Mouse (Mus musculus) forebrain, postnatal 0 days (tissue): ENCODE data around the gene Sema4c. TPM values are rescaled to one million over a fixed set of nuclear protein-coding genes. Genes with fewer than 3 reads are reported as not detected.

ENCODE experiments used
- ATAC-seq: fragments of 200-750 bp; cut with Nextera tagmentation; 2 replicates; pipeline ENCODE4 v1.8.0; 2017; ENCODE audit warnings: mild to moderate bottlenecking, moderate library complexity
- DNase-seq: peaks from one replicate; pipeline ENCODE4 v3.0.0-alpha.2; 2015
- H3K27ac ChIP-seq: fragments of 300-500 bp; sonication (generic); 2 replicates; pipeline ENCODE4 v1.5.1; 2014; ENCODE audit warnings: low read depth, mild to moderate bottlenecking, antibody characterized with exemption, low read length, moderate library complexity, mixed read lengths
- H3K27me3 ChIP-seq: fragments of 300-500 bp; sonication (generic); 2 replicates; pipeline ENCODE4 v1.6.1; 2014; ENCODE audit warnings: mild to moderate bottlenecking, low read length, mixed read lengths; ENCODE audit not compliant: insufficient read depth
- H3K36me3 ChIP-seq: fragments of 300-500 bp; sonication (generic); 2 replicates; pipeline ENCODE4 v1.6.1; 2014; ENCODE audit warnings: mild to moderate bottlenecking, moderate library complexity; ENCODE audit not compliant: insufficient read depth
- H3K4me1 ChIP-seq: fragments of 300-500 bp; sonication (generic); 2 replicates; pipeline ENCODE4 v1.6.1; 2014; ENCODE audit warnings: antibody characterized with exemption; ENCODE audit not compliant: insufficient read depth
- H3K4me2 ChIP-seq: fragments of 300-500 bp; sonication (generic); 2 replicates; pipeline ENCODE4 v1.6.1; 2014; ENCODE audit warnings: low read depth, mild to moderate bottlenecking, moderate library complexity
- H3K4me3 ChIP-seq: fragments of 300-500 bp; sonication (generic); 2 replicates; pipeline ENCODE4 v1.5.1; 2014; ENCODE audit warnings: low read depth, low read length, mixed read lengths
- H3K9ac ChIP-seq: fragments of 300-500 bp; sonication (generic); 2 replicates; pipeline ENCODE4 v1.6.1; 2014; ENCODE audit warnings: mild to moderate bottlenecking
- H3K9me3 ChIP-seq: fragments of 300-500 bp; sonication (generic); 2 replicates; pipeline ENCODE4 v1.6.1; 2016; ENCODE audit warnings: low read length
- CTCF ChIP-seq: sonication (generic); IDR thresholded peaks from 2 replicates; pipeline ENCODE4 v1.5.1; 2016; ENCODE audit warnings: antibody characterized with exemption, control low read depth, low read depth
- WGBS: fragments of 180-500 bp; shearing (Covaris S2); extraction: QIAGEN DNeasy Blood & Tissue Kit; methylation state at CpG from one replicate; pipeline ENCODE4 v1.1.7; 2014; 5-methylcytosine and 5-hydroxymethylcytosine counted together
- polyA plus RNA-seq: library from polyadenylated mRNA; unstranded; fragments of >200 nt; fragmentation: Nextera tagmentation; extraction: Ambion mirVana; gene quantifications from 2 replicates; pipeline ENCODE4 v1.2.1, GENCODE M21; 2015
- total RNA-seq: library from RNA; depleted of rRNA; stranded (reverse); fragments of >200 nt; gene quantifications from 2 replicates; pipeline ENCODE4 v1.2.3, GENCODE M21; 2014

The Sema4c gene
- total and polyA plus RNA-seq, 2 experiments from 2014 or later = 24.1 to 39.1 TPM

DNA sequence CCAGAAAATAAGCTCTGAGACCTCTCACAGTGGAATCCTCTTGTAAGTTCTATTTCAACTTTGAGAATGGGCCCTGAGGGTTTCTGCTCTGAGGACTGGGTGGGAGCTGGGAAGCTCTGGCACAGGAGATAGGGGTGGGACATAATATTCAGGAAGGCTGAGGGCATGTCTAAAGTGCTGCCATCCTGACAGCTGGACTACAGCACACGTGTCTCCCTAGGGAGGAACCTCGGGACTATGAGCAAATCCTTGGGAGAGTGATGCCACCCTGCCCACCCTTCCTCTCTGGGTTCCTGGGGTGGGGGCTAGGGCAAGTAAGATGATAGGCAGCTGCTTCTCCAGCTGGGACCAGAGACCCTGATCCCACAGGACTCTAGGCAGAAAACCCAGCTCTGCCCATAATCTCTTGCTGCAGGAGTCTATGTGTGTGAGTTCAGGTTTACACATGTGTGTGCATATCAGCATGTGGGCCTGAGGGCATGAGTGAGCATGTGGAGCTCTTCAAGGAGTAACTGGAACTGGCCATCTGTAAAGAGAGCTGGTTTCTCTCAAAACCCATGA lies 14.1 kb upstream of the Sema4c start:
- no peak overlapping the region for H3K9ac ChIP-seq
- TF ChIP-seq CTCF = no peak
- H3K27ac ChIP-seq = no peak overlapping the region
- H3K9me3 ChIP-seq = no peaks in the 10 kb centered on the region
- no peak for ATAC-seq
- no peak overlapping the region for H3K4me3 ChIP-seq
- WGBS = 75% methylated on average over 2 of the region's 2 CpGs
- no peaks in the 10 kb centered on the region for H3K27me3 ChIP-seq
- DNase-seq = no peak
- H3K4me2 ChIP-seq = no peak overlapping the region
- H3K36me3 ChIP-seq = no peaks in the 10 kb centered on the region
- H3K4me1 ChIP-seq = no peaks in the 10 kb centered on the region

DNA sequence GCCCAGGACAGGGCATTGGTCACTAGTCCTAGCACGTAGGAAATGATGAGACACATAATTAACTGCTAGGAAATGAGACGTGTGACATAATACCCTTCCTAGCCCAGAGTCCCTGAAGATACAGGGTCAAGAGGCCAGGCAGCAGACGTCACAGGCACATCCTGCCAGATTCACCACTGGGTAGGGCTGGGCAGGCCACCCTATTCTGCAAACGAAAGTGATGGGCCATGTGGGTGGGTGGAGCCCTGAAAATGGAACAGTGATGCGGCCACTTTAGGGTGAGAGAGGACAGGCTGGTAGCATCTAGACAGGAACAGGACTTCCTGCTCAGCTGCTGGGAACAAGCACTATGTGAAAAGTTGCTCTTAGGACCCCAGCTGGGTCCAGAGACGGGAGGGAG lies 13.5 kb upstream of the Sema4c start:
- no peaks in the 10 kb centered on the region for H3K27me3 ChIP-seq
- no peaks in the 10 kb centered on the region for H3K4me1 ChIP-seq
- H3K4me3 ChIP-seq = no peak overlapping the region
- H3K4me2 ChIP-seq = no peak overlapping the region
- H3K27ac ChIP-seq = no peak overlapping the region
- H3K9ac ChIP-seq = no peak overlapping the region
- 64% methylated on average over 6 of the region's 6 CpGs for WGBS
- no peaks in the 10 kb centered on the region for H3K9me3 ChIP-seq
- DNase-seq = no peak
- no peak for TF ChIP-seq CTCF
- ATAC-seq = no peak
- no peaks in the 10 kb centered on the region for H3K36me3 ChIP-seq

DNA sequence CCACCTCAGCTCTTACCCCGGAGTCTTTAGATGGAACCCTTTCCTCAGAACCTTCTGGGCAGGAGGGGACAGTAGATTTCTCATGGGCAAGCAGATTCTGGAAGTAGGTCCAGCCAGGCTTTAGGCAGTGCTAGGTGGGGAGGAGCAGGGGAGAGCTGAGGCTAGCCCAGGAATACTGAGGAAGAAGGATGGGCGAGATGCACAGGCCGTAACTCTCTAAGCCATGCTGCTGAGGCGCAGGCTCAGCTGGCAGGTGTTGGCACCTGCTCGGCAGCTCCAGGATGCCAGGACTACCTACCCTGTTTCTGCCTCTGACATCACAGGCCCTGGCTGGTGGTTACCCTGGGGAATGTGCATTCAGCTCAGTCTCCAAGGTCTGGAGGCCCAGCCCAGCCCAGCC lies 12.2 kb upstream of the Sema4c start:
- H3K27me3 ChIP-seq = no peaks in the 10 kb centered on the region
- no peaks in the 10 kb centered on the region for H3K9me3 ChIP-seq
- DNase-seq = no peak
- H3K4me2 ChIP-seq = no peak overlapping the region
- ATAC-seq = no peak
- H3K4me1 ChIP-seq = no peaks in the 10 kb centered on the region
- no peak for TF ChIP-seq CTCF
- H3K9ac ChIP-seq = no peak overlapping the region
- no peak overlapping the region for H3K27ac ChIP-seq
- WGBS = 86% methylated on average over 5 of the region's 5 CpGs
- no peaks in the 10 kb centered on the region for H3K36me3 ChIP-seq
- H3K4me3 ChIP-seq = no peak overlapping the region

DNA sequence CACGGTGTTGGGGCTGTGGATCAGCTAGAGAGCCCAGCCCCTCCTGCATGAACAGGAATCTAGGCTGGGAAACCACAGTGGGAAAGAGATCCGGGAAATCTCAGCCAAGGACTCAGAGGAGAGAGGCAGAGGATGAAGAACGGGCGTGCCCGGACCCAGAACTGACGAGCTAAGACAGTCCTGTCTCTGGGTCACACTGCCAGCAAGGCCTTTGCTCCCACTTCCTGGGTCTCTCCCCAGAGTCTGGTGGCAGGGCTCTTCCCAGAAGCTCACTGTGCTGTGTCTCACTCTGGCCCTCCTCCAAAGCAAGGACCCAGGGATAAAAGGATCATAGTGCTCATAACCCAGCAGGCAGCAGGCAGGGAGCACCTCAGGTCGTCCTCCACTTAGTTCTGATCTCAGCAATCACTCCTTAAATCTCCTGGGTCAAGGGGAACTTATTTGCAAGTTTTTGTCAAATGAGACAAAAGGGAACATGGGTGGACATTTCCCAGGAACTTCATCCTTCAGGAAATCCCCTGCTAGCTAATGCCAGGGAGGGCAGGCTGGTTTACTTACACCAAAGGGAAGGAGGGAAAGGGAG lies 11.6 kb upstream of the Sema4c start:
- H3K4me2 ChIP-seq = no peak overlapping the region
- no peaks in the 10 kb centered on the region for H3K36me3 ChIP-seq
- no peaks in the 10 kb centered on the region for H3K27me3 ChIP-seq
- no peak overlapping the region for H3K9ac ChIP-seq
- DNase-seq = no peak
- no peak for ATAC-seq
- H3K9me3 ChIP-seq = no peaks in the 10 kb centered on the region
- TF ChIP-seq CTCF = no peak
- H3K27ac ChIP-seq = no peak overlapping the region
- H3K4me1 ChIP-seq = no peaks in the 10 kb centered on the region
- WGBS = 48% methylated on average over 7 of the region's 7 CpGs
- no peak overlapping the region for H3K4me3 ChIP-seq

DNA sequence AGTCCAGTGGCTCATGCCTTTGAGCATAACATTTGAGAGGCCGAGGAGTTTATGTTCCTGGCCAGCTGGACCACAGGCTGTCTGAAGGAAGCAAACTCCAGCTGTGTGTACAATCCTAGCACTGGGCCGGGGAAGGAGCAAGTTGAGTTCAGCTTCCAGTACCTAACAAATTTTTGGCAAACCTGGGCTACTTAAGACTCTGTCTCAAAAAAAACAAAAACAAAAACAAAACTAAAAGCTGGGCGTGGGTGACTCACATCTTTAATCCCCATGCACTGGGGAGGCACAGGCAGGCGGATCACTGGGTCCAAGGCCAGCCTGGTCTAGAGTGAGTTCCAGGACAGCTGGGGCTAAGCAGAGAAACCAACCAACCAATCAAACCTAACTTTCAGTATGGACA lies 10.6 kb upstream of the Sema4c start:
- no peak for TF ChIP-seq CTCF
- no peak overlapping the region for H3K4me2 ChIP-seq
- no peak overlapping the region for H3K9ac ChIP-seq
- DNase-seq (no peak), ATAC-seq (no peak)
- no peak overlapping the region for H3K4me3 ChIP-seq
- 81% methylated on average over 4 of the region's 4 CpGs for WGBS
- H3K4me1 ChIP-seq = no peaks in the 10 kb centered on the region
- no peaks in the 10 kb centered on the region for H3K36me3 ChIP-seq
- no peaks in the 10 kb centered on the region for H3K9me3 ChIP-seq
- no peaks in the 10 kb centered on the region for H3K27me3 ChIP-seq
- H3K27ac ChIP-seq = no peak overlapping the region

GRCm38 (mm10) chr1:36567818-36568603 lies 9.9 kb upstream of the Sema4c start:
- 37% methylated on average over 21 of the region's 21 CpGs for WGBS
- Histone ChIP-seq H3K4me2 (no peak overlapping the region), H3K9me3 (no peaks in the 10 kb centered on the region), H3K4me3 (no peak overlapping the region), H3K36me3 (no peaks in the 10 kb centered on the region), H3K27me3 (no peaks in the 10 kb centered on the region), H3K27ac (no peak overlapping the region), H3K9ac (no peak overlapping the region), H3K4me1 (no peaks in the 10 kb centered on the region)
- no peak for TF ChIP-seq CTCF
- DNase-seq (no peak), ATAC-seq (no peak)

GRCm38 (mm10) chr1:36566425-36566824 lies 8.3 kb upstream of the Sema4c start:
- H3K4me1 ChIP-seq = no peaks in the 10 kb centered on the region
- H3K4me3 ChIP-seq = no peak overlapping the region
- H3K36me3 ChIP-seq = no peaks in the 10 kb centered on the region
- DNase-seq (no peak), ATAC-seq (no peak)
- 14% methylated on average over 2 of the region's 2 CpGs for WGBS
- no peak overlapping the region for H3K9ac ChIP-seq
- no peak overlapping the region for H3K4me2 ChIP-seq
- no peak overlapping the region for H3K27ac ChIP-seq
- TF ChIP-seq CTCF = no peak
- no peaks in the 10 kb centered on the region for H3K9me3 ChIP-seq
- no peaks in the 10 kb centered on the region for H3K27me3 ChIP-seq
